Mouse (Mus musculus): ENCODE results near the gene Col12a1. TPM values are rescaled to one million over a fixed set of nuclear protein-coding genes. Genes with fewer than 3 reads are reported as not detected.

Col12a1 gene
- polyA plus RNA-seq, 1 experiment, result 4.7 TPM

- H3K36me3 ChIP-seq (ENCODE audit: control insufficient read depth, insufficient read depth, low read length), result no peaks in the 10 kb centered on the region
- H3K4me1 ChIP-seq (ENCODE audit: control insufficient read depth, insufficient read depth, low read length), result no peaks in the 10 kb centered on the region
- H3K27ac ChIP-seq (ENCODE audit: control insufficient read depth, insufficient read depth, low read depth, low read length), result no peak overlapping the region
- H3K27me3 ChIP-seq (ENCODE audit: control insufficient read depth, insufficient read depth, low read length), result no peaks in the 10 kb centered on the region
- TF ChIP-seq POLR2A (IDR thresholded peaks at IDR 0.05; ENCODE audit: control insufficient read depth, low read depth, low read length), result no peak
- no peak for TF ChIP-seq CTCF (IDR thresholded peaks at IDR 0.05; ENCODE audit: control insufficient read depth, insufficient read depth, insufficient replicate concordance, low read depth, low read length)
- no peak overlapping the region for H3K4me3 ChIP-seq (ENCODE audit: control insufficient read depth, low read depth, low read length)
Observed at GRCm38 (mm10) chr9:79603448-79603847, 115.2 kb downstream of the Col12a1 start.

GRCm38 (mm10) chr9:79600237-79600570 is 118.4 kb downstream of the Col12a1 start:
- H3K36me3 ChIP-seq (ENCODE audit: control insufficient read depth, insufficient read depth, low read length), result no peaks in the 10 kb centered on the region
- H3K27me3 ChIP-seq (ENCODE audit: control insufficient read depth, insufficient read depth, low read length), result no peaks in the 10 kb centered on the region
- no peaks in the 10 kb centered on the region for H3K4me1 ChIP-seq (ENCODE audit: control insufficient read depth, insufficient read depth, low read length)
- H3K27ac ChIP-seq (ENCODE audit: control insufficient read depth, insufficient read depth, low read depth, low read length), result no peak overlapping the region
- no peak overlapping the region for H3K4me3 ChIP-seq (ENCODE audit: control insufficient read depth, low read depth, low read length)
- TF ChIP-seq POLR2A (IDR thresholded peaks at IDR 0.05; ENCODE audit: control insufficient read depth, low read depth, low read length), result no peak
- no peak for TF ChIP-seq CTCF (IDR thresholded peaks at IDR 0.05; ENCODE audit: control insufficient read depth, insufficient read depth, insufficient replicate concordance, low read depth, low read length)

- Histone ChIP-seq H3K27me3 (ENCODE audit: control insufficient read depth, insufficient read depth, low read length) (no peaks in the 10 kb centered on the region), H3K36me3 (ENCODE audit: control insufficient read depth, insufficient read depth, low read length) (no peaks in the 10 kb centered on the region), H3K4me1 (ENCODE audit: control insufficient read depth, insufficient read depth, low read length) (no peaks in the 10 kb centered on the region), H3K27ac (ENCODE audit: control insufficient read depth, insufficient read depth, low read depth, low read length) (no peak overlapping the region), H3K4me3 (ENCODE audit: control insufficient read depth, low read depth, low read length) (no peak overlapping the region)
- no peak for TF ChIP-seq CTCF (IDR thresholded peaks at IDR 0.05; ENCODE audit: control insufficient read depth, insufficient read depth, insufficient replicate concordance, low read depth, low read length)
- TF ChIP-seq POLR2A (IDR thresholded peaks at IDR 0.05; ENCODE audit: control insufficient read depth, low read depth, low read length), result no peak
Observed at GRCm38 (mm10) chr9:79599395-79600236, 119.0 kb downstream of the Col12a1 start.

GRCm38 (mm10) chr9:79598578-79598977 is 120.1 kb downstream of the Col12a1 start:
- Histone ChIP-seq H3K27ac (ENCODE audit: control insufficient read depth, insufficient read depth, low read depth, low read length) (no peak overlapping the region), H3K4me3 (ENCODE audit: control insufficient read depth, low read depth, low read length) (no peak overlapping the region), H3K36me3 (ENCODE audit: control insufficient read depth, insufficient read depth, low read length) (no peaks in the 10 kb centered on the region), H3K4me1 (ENCODE audit: control insufficient read depth, insufficient read depth, low read length) (no peaks in the 10 kb centered on the region), H3K27me3 (ENCODE audit: control insufficient read depth, insufficient read depth, low read length) (no peaks in the 10 kb centered on the region)
- TF ChIP-seq CTCF (IDR thresholded peaks at IDR 0.05; ENCODE audit: control insufficient read depth, insufficient read depth, insufficient replicate concordance, low read depth, low read length), result no peak
- TF ChIP-seq POLR2A (IDR thresholded peaks at IDR 0.05; ENCODE audit: control insufficient read depth, low read depth, low read length), result no peak

- TF ChIP-seq POLR2A (IDR thresholded peaks at IDR 0.05; ENCODE audit: control insufficient read depth, low read depth, low read length) (no peak), CTCF (IDR thresholded peaks at IDR 0.05; ENCODE audit: control insufficient read depth, insufficient read depth, insufficient replicate concordance, low read depth, low read length) (no peak)
Observed at GRCm38 (mm10) chr9:79586415-79587195, 132.0 kb downstream of the Col12a1 start.

GRCm38 (mm10) chr9:79566838-79567237 is 151.8 kb downstream of the Col12a1 start:
- H3K27me3 ChIP-seq (ENCODE audit: control insufficient read depth, insufficient read depth, low read length), result no peaks in the 10 kb centered on the region
- TF ChIP-seq POLR2A (IDR thresholded peaks at IDR 0.05; ENCODE audit: control insufficient read depth, low read depth, low read length) (no peak), CTCF (IDR thresholded peaks at IDR 0.05; ENCODE audit: control insufficient read depth, insufficient read depth, insufficient replicate concordance, low read depth, low read length) (no peak)
- H3K27ac ChIP-seq (ENCODE audit: control insufficient read depth, insufficient read depth, low read depth, low read length), result no peak overlapping the region
- no peaks in the 10 kb centered on the region for H3K4me1 ChIP-seq (ENCODE audit: control insufficient read depth, insufficient read depth, low read length)
- H3K36me3 ChIP-seq (ENCODE audit: control insufficient read depth, insufficient read depth, low read length), result no peaks in the 10 kb centered on the region
- no peak overlapping the region for H3K4me3 ChIP-seq (ENCODE audit: control insufficient read depth, low read depth, low read length)

More at GRCm38 (mm10) chr9:79586415-79587195, 132.0 kb downstream of the Col12a1 start:
- H3K27me3 ChIP-seq (ENCODE audit: control insufficient read depth, insufficient read depth, low read length), result no peaks in the 10 kb centered on the region
- no peaks in the 10 kb centered on the region; the same call in 1 of the 2 replicates for H3K4me1 ChIP-seq (ENCODE audit: control insufficient read depth, insufficient read depth, low read length)
- no peaks in the 10 kb centered on the region for H3K36me3 ChIP-seq (ENCODE audit: control insufficient read depth, insufficient read depth, low read length)
- no peak overlapping the region for H3K4me3 ChIP-seq (ENCODE audit: control insufficient read depth, low read depth, low read length)
- no peak overlapping the region for H3K27ac ChIP-seq (ENCODE audit: control insufficient read depth, insufficient read depth, low read depth, low read length)

- Histone ChIP-seq H3K27ac (ENCODE audit: control insufficient read depth, insufficient read depth, low read depth, low read length) (no peak overlapping the region), H3K4me3 (ENCODE audit: control insufficient read depth, low read depth, low read length) (no peak overlapping the region), H3K36me3 (ENCODE audit: control insufficient read depth, insufficient read depth, low read length) (no peaks in the 10 kb centered on the region), H3K4me1 (ENCODE audit: control insufficient read depth, insufficient read depth, low read length) (no peaks in the 10 kb centered on the region), H3K27me3 (ENCODE audit: control insufficient read depth, insufficient read depth, low read length) (no peaks in the 10 kb centered on the region)
- TF ChIP-seq CTCF (IDR thresholded peaks at IDR 0.05; ENCODE audit: control insufficient read depth, insufficient read depth, insufficient replicate concordance, low read depth, low read length), result no peak
- TF ChIP-seq POLR2A (IDR thresholded peaks at IDR 0.05; ENCODE audit: control insufficient read depth, low read depth, low read length), result no peak
Observed at GRCm38 (mm10) chr9:79553297-79553696, 165.3 kb downstream of the Col12a1 start.

Other genes with a start within 250 kb of the Col12a1 start
- 474 and 612 TPM in 2 replicates for gene Cox7a2, start 41.0 kb upstream of the Col12a1 start, polyA plus RNA-seq (2012; rRNA removed)
- gene Tmem30a, start 74.7 kb upstream of the Col12a1 start, polyA plus RNA-seq (2012; rRNA removed), result 54.2 and 59.8 TPM in 2 replicates

All from testis, adult 2 months (tissue).